In genomic region chr8:10763907-10764306, GRCm38 (mm10) we compare ENCODE assay signal across 26 mouse cellular contexts.
DNase-seq lines count a peak whose midpoint lies in the region; ATAC-seq lines count a peak whose summit lies in the region.
"Had no signal": no experiment of that assay in that cellular context is flagged by ENCODE, and none has a peak within 500 bp of the region (broad histone marks: within the 10 kb centered on the region; RNA-seq: fewer than 3 reads in every experiment).

No protein-coding gene starts in this region.

- 78% methylated on average over 2 of the region's 2 CpGs for WGBS in heart, embryonic 10.5 days
- 79% methylated on average over 2 of the region's 2 CpGs for WGBS in limb, embryonic 10.5 days

- no peak overlapping the region for H3K4me3 ChIP-seq in heart, embryonic 10.5 days
- no peak overlapping the region for H3K4me3 ChIP-seq in limb, embryonic 10.5 days
- H3K4me3 ChIP-seq: embryonic facial prominence, embryonic 12.5 days; embryonic facial prominence, embryonic 15.5 days; forebrain, embryonic 13.5 days; gastrocnemius, adult 2 months; heart, adult 2 months had no signal

- peaks cover 29% of the 10 kb centered on the region for H3K4me1 ChIP-seq in heart, embryonic 10.5 days
- H3K4me1 ChIP-seq in limb, embryonic 10.5 days: peaks cover 42% of the 10 kb centered on the region

- H3K27me3 ChIP-seq in heart, embryonic 10.5 days (ENCODE audit: insufficient read depth, poor library complexity, severe bottlenecking): no peaks in the 10 kb centered on the region
- no peaks in the 10 kb centered on the region for H3K27me3 ChIP-seq in limb, embryonic 10.5 days (ENCODE audit: low read depth, poor library complexity, severe bottlenecking)
- H3K27me3 ChIP-seq: embryonic facial prominence, embryonic 12.5 days had no signal

- H3K9me3 ChIP-seq in heart, embryonic 10.5 days: no peaks in the 10 kb centered on the region
- H3K9me3 ChIP-seq in limb, embryonic 10.5 days (replicated peaks): no peaks in the 10 kb centered on the region
- H3K9me3 ChIP-seq: embryonic facial prominence, embryonic 12.5 days; embryonic facial prominence, embryonic 15.5 days; forebrain, embryonic 13.5 days had no signal

- H3K36me3 ChIP-seq in heart, embryonic 10.5 days: no peaks in the 10 kb centered on the region
- H3K36me3 ChIP-seq in limb, embryonic 10.5 days: no peaks in the 10 kb centered on the region
- H3K36me3 ChIP-seq: embryonic facial prominence, embryonic 12.5 days; embryonic facial prominence, embryonic 15.5 days had no signal

- H3K27ac ChIP-seq in heart, embryonic 10.5 days: no peak overlapping the region
- peak overlapping the region; percentile 21; the same call in 1 of the 2 replicates for H3K27ac ChIP-seq in limb, embryonic 10.5 days
- H3K27ac ChIP-seq: embryonic facial prominence, embryonic 12.5 days; embryonic facial prominence, embryonic 15.5 days; forebrain, embryonic 13.5 days; gastrocnemius, adult 2 months; heart, adult 2 months; hindbrain, embryonic 14.5 days; hindbrain, postnatal 0 days had no signal

- peak; percentile 56 for ATAC-seq in megakaryocyte, adult 5-6 weeks (ENCODE audit: poor library complexity, severe bottlenecking)
- ATAC-seq: activated CD4-positive, CD25-positive, alpha-beta regulatory T cell, adult 4 months; CD4-positive, CD25-positive, alpha-beta regulatory T cell, adult 4 months; forebrain, embryonic 13.5 days; forebrain, embryonic 16.5 days; hindbrain, postnatal 0 days; inflammation-experienced regulatory T-cells, adult 6 months; intestine, embryonic 16.5 days had no signal

- intact Hi-C loops in heart, postnatal 10 days (cut with DNase I): no loop called here

- peak; percentile 66 for DNase-seq in heart, embryonic 10.5 days (ENCODE audit: low spot score)
- no peak for DNase-seq in heart, postnatal 10 days
- DNase-seq in limb, embryonic 10.5 days (ENCODE audit: low spot score): no peak
- DNase-seq in lung, postnatal 4 days: no peak
- no peak for DNase-seq in embryo, embryonic 10.5 days (ENCODE audit: low spot score)
- DNase-seq: adrenal gland, adult 8-10 months; adrenal gland, postnatal 25 days; cerebellum, adult 11-12 months; cerebellum, adult 8-10 months; cerebellum, postnatal 10 days; cerebellum, postnatal 36 days; gastrocnemius, adult 2 months; gastrocnemius, postnatal 14 days; heart, adult 2 months; heart, postnatal 4 days had no signal
